Mouse (Mus musculus) adrenal gland, adult 8-10 months (tissue): ENCODE measurements around the gene Tapt1. TPM values are rescaled to one million over a fixed set of nuclear protein-coding genes. Genes with fewer than 3 reads are reported as not detected.
"Not testable (repeated sequence)": the region's sequence is repeated elsewhere in the genome, so short reads cannot be mapped to it uniquely, and the experiment has no call there.

Source experiments
- DNase-seq: peaks from one replicate; pipeline ENCODE4 v3.0.0; 2022
- total RNA-seq, 4 experiments: library from RNA; stranded (reverse); gene quantifications; 2 replicates each; pipeline ENCODE4 v1.2.4; 2022

Tapt1 gene
- total RNA-seq, 4 experiments from 2014 or later = 42.0 to 84.9 (median 58.7) TPM

GRCm38 (mm10) chr5:44196167-44196566, 30.3 kb downstream of the Tapt1 start:
- no peak for DNase-seq

GRCm38 (mm10) chr5:44187370-44187769, 39.1 kb downstream of the Tapt1 start:
- DNase-seq = no peak

GRCm38 (mm10) chr5:44181669-44182068, 44.8 kb downstream of the Tapt1 start:
- no peak for DNase-seq

GRCm38 (mm10) chr5:44180450-44180849, 46.0 kb downstream of the Tapt1 start:
- no peak for DNase-seq

- no peak for DNase-seq
These were observed 52.4 kb downstream of the Tapt1 start for GRCm38 (mm10) chr5:44174046-44174445.

- DNase-seq = no peak
These were observed 59.6 kb downstream of the Tapt1 start for GRCm38 (mm10) chr5:44166866-44167265.

- DNase-seq = peak; percentile 21
These were observed 60.6 kb downstream of the Tapt1 start for GRCm38 (mm10) chr5:44165854-44166253.

GRCm38 (mm10) chr5:44164233-44164776, 62.1 kb downstream of the Tapt1 start:
- no peak for DNase-seq

- DNase-seq = no peak
These were observed 63.1 kb downstream of the Tapt1 start for GRCm38 (mm10) chr5:44163318-44163717.

- no peak for DNase-seq
These were observed 63.6 kb downstream of the Tapt1 start for GRCm38 (mm10) chr5:44162786-44163185.

GRCm38 (mm10) chr5:44159679-44160438, 66.6 kb downstream of the Tapt1 start:
- no peak for DNase-seq

GRCm38 (mm10) chr5:44159231-44159630, 67.2 kb downstream of the Tapt1 start:
- DNase-seq = no peak

- no peak for DNase-seq
These were observed 68.0 kb downstream of the Tapt1 start for GRCm38 (mm10) chr5:44158458-44158857.

- DNase-seq = no peak
These were observed 68.7 kb downstream of the Tapt1 start for GRCm38 (mm10) chr5:44157760-44158159.

- no peak for DNase-seq
These were observed 73.4 kb downstream of the Tapt1 start for GRCm38 (mm10) chr5:44153050-44153449.

- no peak for DNase-seq
These were observed 74.9 kb downstream of the Tapt1 start for GRCm38 (mm10) chr5:44151327-44152051.

GRCm38 (mm10) chr5:44147732-44148131, 78.7 kb downstream of the Tapt1 start:
- no peak for DNase-seq

GRCm38 (mm10) chr5:44146437-44147332, 79.7 kb downstream of the Tapt1 start:
- DNase-seq = no peak

GRCm38 (mm10) chr5:44143467-44144235, 82.8 kb downstream of the Tapt1 start:
- no peak for DNase-seq

GRCm38 (mm10) chr5:44127487-44127886, 98.9 kb downstream of the Tapt1 start:
- DNase-seq = no peak

GRCm38 (mm10) chr5:44126574-44126973, 99.9 kb downstream of the Tapt1 start:
- DNase-seq = not testable (repeated sequence)
